Mouse (Mus musculus): ENCODE data around the gene Gpr180. TPM values are rescaled to one million over a fixed set of nuclear protein-coding genes. Genes with fewer than 3 reads are reported as not detected.
A peak's percentile ranks its signal among the peaks of the same experiment; 100 is the strongest.
"Not testable (repeated sequence)": the region's sequence is repeated elsewhere in the genome, so short reads cannot be mapped to it uniquely, and the experiment has no call there.

Gene Gpr180
- polyA plus RNA-seq, 1 experiment = 11.2 TPM

- Histone ChIP-seq H3K27ac (ENCODE audit: insufficient read depth, low read depth, low read length) (no peak overlapping the region), H3K4me3 (ENCODE audit: insufficient read depth, low read length) (no peak overlapping the region), H3K4me1 (ENCODE audit: control insufficient read depth, insufficient read depth, low read length) (no peaks in the 10 kb centered on the region)
- TF ChIP-seq CTCF (IDR thresholded peaks at IDR 0.05; ENCODE audit: low read depth, low read length) (no peak), POLR2A (IDR thresholded peaks at IDR 0.05; ENCODE audit: borderline replicate concordance, low read depth, low read length) (no peak)
Measured at GRCm38 (mm10) chr14:118151651-118152293, 14.8 kb downstream of the Gpr180 start.

- TF ChIP-seq CTCF (IDR thresholded peaks at IDR 0.05; ENCODE audit: low read depth, low read length) (no peak), POLR2A (IDR thresholded peaks at IDR 0.05; ENCODE audit: borderline replicate concordance, low read depth, low read length) (no peak)
- Histone ChIP-seq H3K4me1 (ENCODE audit: control insufficient read depth, insufficient read depth, low read length) (no peaks in the 10 kb centered on the region), H3K27ac (ENCODE audit: insufficient read depth, low read depth, low read length) (no peak overlapping the region), H3K4me3 (ENCODE audit: insufficient read depth, low read length) (no peak overlapping the region)
Measured at GRCm38 (mm10) chr14:118152294-118152651, 15.3 kb downstream of the Gpr180 start.

- H3K27ac ChIP-seq (ENCODE audit: insufficient read depth, low read depth, low read length); H3K4me3 ChIP-seq (ENCODE audit: insufficient read depth, low read length); H3K4me1 ChIP-seq (ENCODE audit: control insufficient read depth, insufficient read depth, low read length): not testable (repeated sequence)
Measured at GRCm38 (mm10) chr14:118156056-118156455, 19.1 kb downstream of the Gpr180 start.

- no peak overlapping the region for H3K4me3 ChIP-seq (ENCODE audit: insufficient read depth, low read length)
- H3K4me1 ChIP-seq (ENCODE audit: control insufficient read depth, insufficient read depth, low read length) = no peaks in the 10 kb centered on the region
- no peak overlapping the region for H3K27ac ChIP-seq (ENCODE audit: insufficient read depth, low read depth, low read length)
- TF ChIP-seq CTCF (IDR thresholded peaks at IDR 0.05; ENCODE audit: low read depth, low read length) (no peak), POLR2A (IDR thresholded peaks at IDR 0.05; ENCODE audit: borderline replicate concordance, low read depth, low read length) (no peak)
Measured at GRCm38 (mm10) chr14:118156740-118157139, 19.8 kb downstream of the Gpr180 start.

GRCm38 (mm10) chr14:118157146-118157545 lies 20.2 kb downstream of the Gpr180 start:
- TF ChIP-seq POLR2A (IDR thresholded peaks at IDR 0.05; ENCODE audit: borderline replicate concordance, low read depth, low read length) = no peak
- TF ChIP-seq CTCF (IDR thresholded peaks at IDR 0.05; ENCODE audit: low read depth, low read length) = peak; percentile 96
- Histone ChIP-seq H3K4me3 (ENCODE audit: insufficient read depth, low read length) (no peak overlapping the region), H3K27ac (ENCODE audit: insufficient read depth, low read depth, low read length) (no peak overlapping the region)

GRCm38 (mm10) chr14:118161751-118162150 lies 24.8 kb downstream of the Gpr180 start:
- Histone ChIP-seq H3K4me3 (ENCODE audit: insufficient read depth, low read length) (no peak overlapping the region), H3K4me1 (ENCODE audit: control insufficient read depth, insufficient read depth, low read length) (no peaks in the 10 kb centered on the region), H3K27ac (ENCODE audit: insufficient read depth, low read depth, low read length) (no peak overlapping the region)
- no peak for TF ChIP-seq CTCF (IDR thresholded peaks at IDR 0.05; ENCODE audit: low read depth, low read length)
- no peak for TF ChIP-seq POLR2A (IDR thresholded peaks at IDR 0.05; ENCODE audit: borderline replicate concordance, low read depth, low read length)

More at GRCm38 (mm10) chr14:118157146-118157545, 20.2 kb downstream of the Gpr180 start:
- no peaks in the 10 kb centered on the region for H3K4me1 ChIP-seq (ENCODE audit: control insufficient read depth, insufficient read depth, low read length)

GRCm38 (mm10) chr14:118162640-118163039 lies 25.7 kb downstream of the Gpr180 start:
- Histone ChIP-seq H3K27ac (ENCODE audit: insufficient read depth, low read depth, low read length) (no peak overlapping the region), H3K4me3 (ENCODE audit: insufficient read depth, low read length) (no peak overlapping the region), H3K4me1 (ENCODE audit: control insufficient read depth, insufficient read depth, low read length) (no peaks in the 10 kb centered on the region)
- TF ChIP-seq CTCF (IDR thresholded peaks at IDR 0.05; ENCODE audit: low read depth, low read length) (no peak), POLR2A (IDR thresholded peaks at IDR 0.05; ENCODE audit: borderline replicate concordance, low read depth, low read length) (no peak)

- Histone ChIP-seq H3K27ac (ENCODE audit: insufficient read depth, low read depth, low read length) (no peak overlapping the region), H3K4me1 (ENCODE audit: control insufficient read depth, insufficient read depth, low read length) (no peaks in the 10 kb centered on the region), H3K4me3 (ENCODE audit: insufficient read depth, low read length) (no peak overlapping the region)
- TF ChIP-seq CTCF (IDR thresholded peaks at IDR 0.05; ENCODE audit: low read depth, low read length) (no peak), POLR2A (IDR thresholded peaks at IDR 0.05; ENCODE audit: borderline replicate concordance, low read depth, low read length) (no peak)
Measured at GRCm38 (mm10) chr14:118168776-118169175, 31.8 kb downstream of the Gpr180 start.

- TF ChIP-seq POLR2A (IDR thresholded peaks at IDR 0.05; ENCODE audit: borderline replicate concordance, low read depth, low read length) (no peak), CTCF (IDR thresholded peaks at IDR 0.05; ENCODE audit: low read depth, low read length) (no peak)
- Histone ChIP-seq H3K4me3 (ENCODE audit: insufficient read depth, low read length) (no peak overlapping the region), H3K27ac (ENCODE audit: insufficient read depth, low read depth, low read length) (no peak overlapping the region), H3K4me1 (ENCODE audit: control insufficient read depth, insufficient read depth, low read length) (peaks cover 3% of the 10 kb centered on the region; the same call in 1 of the 2 replicates)
Measured at GRCm38 (mm10) chr14:118173590-118174203, 36.7 kb downstream of the Gpr180 start.

GRCm38 (mm10) chr14:118175071-118175693 lies 38.2 kb downstream of the Gpr180 start:
- no peak for TF ChIP-seq POLR2A (IDR thresholded peaks at IDR 0.05; ENCODE audit: borderline replicate concordance, low read depth, low read length)
- no peak for TF ChIP-seq CTCF (IDR thresholded peaks at IDR 0.05; ENCODE audit: low read depth, low read length)
- H3K27ac ChIP-seq (ENCODE audit: insufficient read depth, low read depth, low read length) = no peak overlapping the region
- peaks cover 4% of the 10 kb centered on the region; the same call in 1 of the 2 replicates for H3K4me1 ChIP-seq (ENCODE audit: control insufficient read depth, insufficient read depth, low read length)
- H3K4me3 ChIP-seq (ENCODE audit: insufficient read depth, low read length) = no peak overlapping the region

Measured in bone marrow macrophage, adult 2 months (primary cell).